Mouse (Mus musculus) small intestine, adult 2 months (tissue): ENCODE data around the gene Dapk2.

Source experiments
- CTCF ChIP-seq: fragments of 200-500 bp; IDR thresholded peaks from 2 replicates; pipeline ENCODE4 v1.5.1; 2012; ENCODE audit warnings: low read depth, mild to moderate bottlenecking, control low read depth, inconsistent platforms, low read length, moderate library complexity, mixed read lengths; ENCODE audit not compliant: insufficient replicate concordance, insufficient read length; ENCODE audit errors: extremely low read depth
- POLR2A ChIP-seq: fragments of 200-500 bp; IDR thresholded peaks from 2 replicates; pipeline ENCODE4 v1.6.1; 2012; ENCODE audit warnings: low read depth, mild to moderate bottlenecking, control low read depth, inconsistent platforms, low read length, moderate library complexity

DNA sequence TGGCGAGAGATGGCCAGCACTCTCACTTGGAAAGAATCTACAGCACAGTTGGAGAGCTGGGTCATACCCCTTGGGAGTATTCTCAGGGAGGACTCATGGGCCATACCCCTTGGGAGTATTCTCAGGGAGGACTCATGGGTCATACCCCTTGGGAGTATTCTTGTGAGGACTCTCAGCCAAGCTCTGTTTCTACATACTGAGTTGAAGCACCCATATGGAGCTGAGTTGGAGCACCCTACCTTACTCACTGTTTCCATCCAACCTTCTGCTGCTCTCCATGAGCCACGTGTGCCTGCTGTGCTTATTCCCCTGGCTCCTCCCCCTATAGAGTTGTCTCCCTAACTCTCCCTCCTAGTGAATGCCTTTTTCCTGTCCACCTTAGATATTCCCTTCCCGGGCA, 148.4 kb downstream of the Dapk2 start:
- TF ChIP-seq CTCF (no peak), POLR2A (no peak)
